Mouse (Mus musculus) cortical plate, adult 2 months (tissue): ENCODE data around the gene Syne2. TPM values are rescaled to one million over a fixed set of nuclear protein-coding genes. Genes with fewer than 3 reads are reported as not detected.

Source experiments
- H3K27ac ChIP-seq: fragments of 200-500 bp; 2 replicates; pipeline ENCODE4 v1.5.1; 2012; ENCODE audit warnings: low read length, control low read depth, inconsistent platforms; ENCODE audit not compliant: insufficient read depth
- H3K4me1 ChIP-seq: fragments of 200-500 bp; 2 replicates; pipeline ENCODE4 v1.6.1; 2011; ENCODE audit warnings: low read length; ENCODE audit not compliant: control insufficient read depth, insufficient read depth
- H3K4me3 ChIP-seq: fragments of 200-500 bp; 2 replicates; pipeline ENCODE4 v1.5.1; 2011; ENCODE audit warnings: mild to moderate bottlenecking, low read length, control low read depth; ENCODE audit not compliant: insufficient read depth
- CTCF ChIP-seq: fragments of 200-500 bp; IDR thresholded peaks from 2 replicates; pipeline ENCODE4 v1.5.1; 2011; ENCODE audit warnings: mild to moderate bottlenecking, control low read depth, low read length; ENCODE audit not compliant: insufficient read depth; ENCODE audit errors: extremely low read depth
- POLR2A ChIP-seq: fragments of 200-500 bp; IDR thresholded peaks from 2 replicates; pipeline ENCODE4 v1.6.1; 2011; ENCODE audit warnings: mild to moderate bottlenecking, low read length, control low read depth; ENCODE audit not compliant: insufficient read depth; ENCODE audit errors: extremely low read depth
- polyA plus RNA-seq: library from polyadenylated mRNA; depleted of rRNA; stranded (reverse); fragments of >200 nt; gene quantifications from 2 replicates; pipeline ENCODE4 v1.2.3, GENCODE M21; 2012

Syne2 gene
- polyA plus RNA-seq, 1 experiment, result 20.6 TPM

DNA sequence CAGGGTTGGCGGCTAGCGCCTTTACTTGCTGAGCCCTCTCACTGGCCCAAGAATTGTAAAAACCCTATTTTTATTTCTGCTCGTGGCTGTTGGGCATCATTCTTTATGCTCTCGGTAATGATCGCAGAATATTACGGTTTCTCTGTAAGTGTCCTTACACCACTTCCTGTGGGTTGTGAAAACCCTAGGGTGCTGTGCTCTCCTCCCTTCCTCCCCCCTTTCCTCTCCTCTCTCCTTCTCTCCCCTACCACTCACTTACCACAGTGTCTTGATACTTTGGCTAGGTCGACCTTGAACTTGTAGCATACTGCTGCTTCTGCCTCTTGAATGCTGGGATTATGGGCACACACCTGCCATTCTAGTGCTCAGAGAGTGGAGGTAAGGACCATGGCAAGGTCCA is 7.5 kb downstream of the Syne2 start:
- no peak overlapping the region for H3K4me3 ChIP-seq
- no peak for TF ChIP-seq CTCF
- TF ChIP-seq POLR2A, result no peak
- no peak overlapping the region for H3K27ac ChIP-seq
- no peaks in the 10 kb centered on the region for H3K4me1 ChIP-seq

DNA sequence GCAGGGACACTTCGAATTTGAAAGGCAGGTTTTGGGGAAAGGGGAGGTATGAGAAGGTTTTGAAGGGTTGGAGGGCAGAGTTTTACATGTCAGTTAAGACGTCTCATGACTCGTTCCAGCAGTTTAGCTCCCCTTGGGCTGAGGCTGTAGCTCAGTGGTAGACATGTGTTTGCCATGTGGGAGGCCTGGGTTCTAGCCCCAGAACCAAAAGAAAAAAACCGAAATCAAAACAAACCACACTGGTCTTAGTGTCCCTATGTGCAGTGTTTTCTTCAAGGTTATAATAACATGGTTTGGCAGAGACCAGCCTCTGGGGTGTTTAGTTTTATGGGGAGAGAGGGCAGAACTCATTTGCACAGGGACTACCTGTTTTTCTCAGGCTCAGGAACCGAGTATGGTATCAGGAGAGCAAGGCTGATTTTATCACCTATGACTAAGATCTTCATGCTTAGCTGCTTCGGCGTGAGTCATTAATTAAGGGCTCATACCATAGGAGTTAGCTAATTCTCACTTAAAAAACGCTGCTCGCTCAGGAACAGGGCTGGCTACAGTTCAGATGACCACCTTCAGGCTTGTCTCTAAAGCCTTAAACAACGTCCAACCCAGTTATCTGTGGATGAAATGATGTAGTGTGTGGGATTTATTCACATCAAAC is 8.9 kb downstream of the Syne2 start:
- H3K4me3 ChIP-seq, result no peak overlapping the region
- TF ChIP-seq CTCF, result no peak
- TF ChIP-seq POLR2A, result no peak
- no peak overlapping the region for H3K27ac ChIP-seq
- H3K4me1 ChIP-seq, result no peaks in the 10 kb centered on the region

DNA sequence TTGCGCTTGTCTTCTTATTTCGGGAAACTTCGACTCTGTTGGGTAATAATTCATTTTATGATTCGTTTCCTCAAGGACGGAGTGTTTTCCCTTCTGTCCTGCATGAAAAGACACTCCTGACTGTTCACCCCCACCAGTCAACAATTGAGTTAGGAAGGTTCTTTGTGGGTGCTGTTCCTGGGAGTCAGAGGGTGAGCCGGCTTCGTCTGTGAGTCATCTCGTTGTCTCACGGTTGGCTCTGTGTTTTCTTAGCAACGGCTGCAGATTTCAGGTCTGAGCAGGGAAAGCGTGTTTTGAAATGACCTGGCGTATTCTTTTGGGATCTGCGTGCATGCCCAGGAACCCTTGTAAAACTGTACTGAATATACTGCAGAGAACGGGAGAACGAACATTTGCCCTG is 9.8 kb downstream of the Syne2 start:
- no peak overlapping the region for H3K27ac ChIP-seq
- no peak overlapping the region for H3K4me3 ChIP-seq
- H3K4me1 ChIP-seq, result no peaks in the 10 kb centered on the region
- no peak for TF ChIP-seq POLR2A
- TF ChIP-seq CTCF, result no peak

DNA sequence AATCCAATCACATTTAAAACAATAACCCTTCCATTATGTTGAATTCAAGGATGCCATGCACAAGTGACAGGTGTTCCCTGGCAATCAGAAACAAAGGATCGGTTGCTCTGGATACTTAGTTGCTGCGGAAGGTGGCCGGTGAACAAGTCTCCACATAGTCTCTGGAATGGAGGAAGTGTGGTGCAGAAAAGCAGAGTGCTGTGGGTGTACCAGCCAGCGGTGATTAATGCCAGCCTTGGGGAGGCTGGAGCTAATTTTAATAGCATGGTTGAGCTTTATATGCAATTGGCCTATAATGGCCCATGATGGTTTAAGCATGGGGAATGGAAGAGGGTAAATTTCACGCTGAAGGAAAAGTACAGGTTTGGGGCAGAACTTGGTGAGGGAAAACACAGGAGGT is 11.7 kb downstream of the Syne2 start:
- H3K27ac ChIP-seq, result no peak overlapping the region
- no peaks in the 10 kb centered on the region; the same call in 1 of the 2 replicates for H3K4me1 ChIP-seq
- TF ChIP-seq POLR2A, result no peak
- no peak for TF ChIP-seq CTCF
- no peak overlapping the region for H3K4me3 ChIP-seq

DNA sequence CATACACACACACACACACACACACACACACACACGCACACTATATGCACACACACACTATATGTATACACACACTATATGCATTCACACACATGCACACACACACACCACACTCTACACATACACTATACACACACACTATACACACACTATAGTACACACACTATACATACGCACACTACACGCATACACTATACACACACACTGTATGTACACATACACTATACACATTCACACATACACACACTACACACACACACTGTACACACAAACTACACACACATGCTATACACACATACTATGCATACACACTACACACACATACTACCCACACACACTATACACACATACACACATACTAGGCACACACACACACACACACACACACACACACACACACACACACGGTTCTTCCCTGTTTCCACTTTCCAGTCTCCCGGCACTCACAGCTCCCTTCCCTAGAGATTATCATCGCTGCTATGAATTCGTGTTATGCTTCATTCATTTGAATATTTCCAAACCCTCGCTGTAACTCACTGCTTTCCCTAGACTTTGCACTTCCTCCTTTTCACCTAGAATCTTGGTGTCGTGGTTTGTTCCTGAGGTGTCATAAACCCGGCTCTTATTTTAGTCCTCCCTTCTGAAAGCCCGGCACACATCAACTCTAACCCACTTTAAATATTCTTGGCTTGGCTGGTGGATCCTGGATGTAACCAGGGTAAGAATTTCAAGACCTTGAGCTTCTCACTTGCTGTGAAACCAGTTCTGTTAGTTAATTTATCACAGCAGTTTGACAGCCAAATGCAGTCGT is 15.4 kb downstream of the Syne2 start:
- no peak for TF ChIP-seq CTCF
- no peak for TF ChIP-seq POLR2A
- H3K27ac ChIP-seq, result no peak overlapping the region
- H3K4me1 ChIP-seq, result no peaks in the 10 kb centered on the region; the same call in 1 of the 2 replicates
- no peak overlapping the region for H3K4me3 ChIP-seq

DNA sequence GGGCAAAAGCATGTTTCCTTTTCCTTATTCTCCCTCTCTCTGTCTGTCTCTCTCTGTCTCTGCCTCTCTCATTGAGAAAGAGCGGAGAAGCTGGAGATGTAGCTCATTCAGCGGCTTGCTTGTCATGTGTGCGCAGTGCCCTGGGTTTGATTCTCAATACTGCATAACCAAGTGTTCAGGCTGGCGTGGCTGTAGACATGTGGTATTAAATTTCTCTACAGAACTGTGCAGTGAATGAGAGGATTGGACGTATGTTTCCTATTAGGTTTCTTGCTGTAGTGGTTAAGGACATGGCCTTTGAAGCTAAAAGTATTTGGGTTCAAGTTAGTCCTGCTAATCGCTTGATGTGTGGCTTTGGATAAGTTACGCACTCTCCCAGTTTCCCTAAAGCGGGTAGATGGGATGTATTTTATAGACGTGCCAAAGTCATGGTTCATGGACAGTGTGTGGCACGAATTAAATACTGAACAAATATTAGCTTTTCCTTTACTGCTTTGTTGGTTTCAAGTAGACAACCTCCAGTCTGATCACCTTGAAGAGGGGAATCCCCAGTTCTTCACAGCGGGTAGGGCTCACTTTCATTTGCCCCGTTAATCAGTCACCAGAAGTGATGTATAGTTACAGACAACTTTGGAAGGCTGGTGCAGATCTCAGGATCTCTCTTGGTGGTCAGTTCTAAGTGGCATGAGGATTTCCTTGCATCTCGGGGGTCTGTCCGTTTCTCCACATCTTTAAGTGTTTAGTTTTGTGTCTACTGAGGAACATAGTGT is 16.2 kb downstream of the Syne2 start:
- TF ChIP-seq CTCF, result no peak
- no peak for TF ChIP-seq POLR2A
- H3K27ac ChIP-seq, result no peak overlapping the region
- no peak overlapping the region for H3K4me3 ChIP-seq
- H3K4me1 ChIP-seq, result no peaks in the 10 kb centered on the region; the same call in 1 of the 2 replicates

DNA sequence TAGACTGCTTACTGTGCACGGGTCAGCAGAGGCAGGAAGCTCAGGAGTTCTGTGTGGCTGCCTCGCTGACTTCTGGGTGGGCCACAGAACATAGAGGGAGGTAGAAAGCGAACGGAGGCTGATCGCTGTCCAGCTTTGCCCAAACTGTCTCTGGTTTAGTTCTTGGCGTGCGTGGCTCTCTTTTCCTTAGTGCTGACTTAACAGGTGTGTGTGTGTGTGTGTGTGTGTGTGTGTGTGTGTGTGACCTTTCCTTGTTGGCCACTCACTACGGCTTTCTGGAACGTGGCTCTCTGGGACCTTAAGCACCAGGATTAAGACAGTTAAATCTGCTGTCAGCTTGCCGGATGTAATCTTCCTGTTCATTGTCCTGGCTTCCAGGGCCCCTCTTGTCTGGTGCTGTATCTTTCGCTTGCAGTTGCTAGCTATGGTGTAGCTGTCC is 18.6 kb downstream of the Syne2 start:
- TF ChIP-seq POLR2A (no peak), CTCF (no peak)
- Histone ChIP-seq H3K4me3 (no peak overlapping the region), H3K4me1 (no peaks in the 10 kb centered on the region; the same call in 1 of the 2 replicates), H3K27ac (no peak overlapping the region)

DNA sequence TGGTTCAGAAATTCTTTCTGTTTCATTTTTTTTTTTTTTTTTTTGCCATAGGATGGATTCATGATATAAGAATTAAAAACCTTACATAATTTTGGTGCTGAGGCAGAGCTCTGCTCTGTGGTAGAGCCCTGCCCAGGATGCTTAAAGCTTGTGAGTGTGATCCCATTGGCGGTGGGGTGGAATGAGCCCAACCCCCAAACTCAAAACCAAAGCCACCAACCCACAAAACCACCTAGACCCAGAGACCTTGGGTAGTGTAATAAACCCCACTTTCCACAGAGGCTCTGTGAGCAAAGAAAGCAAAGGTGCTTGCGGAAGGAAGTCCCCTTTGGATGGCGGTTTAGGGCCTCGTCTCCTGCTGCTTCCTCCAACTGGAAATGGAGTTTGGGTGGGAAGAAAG is 19.5 kb downstream of the Syne2 start:
- no peak overlapping the region for H3K27ac ChIP-seq
- H3K4me1 ChIP-seq, result no peaks in the 10 kb centered on the region; the same call in 1 of the 2 replicates
- no peak for TF ChIP-seq POLR2A
- no peak for TF ChIP-seq CTCF
- no peak overlapping the region for H3K4me3 ChIP-seq

DNA sequence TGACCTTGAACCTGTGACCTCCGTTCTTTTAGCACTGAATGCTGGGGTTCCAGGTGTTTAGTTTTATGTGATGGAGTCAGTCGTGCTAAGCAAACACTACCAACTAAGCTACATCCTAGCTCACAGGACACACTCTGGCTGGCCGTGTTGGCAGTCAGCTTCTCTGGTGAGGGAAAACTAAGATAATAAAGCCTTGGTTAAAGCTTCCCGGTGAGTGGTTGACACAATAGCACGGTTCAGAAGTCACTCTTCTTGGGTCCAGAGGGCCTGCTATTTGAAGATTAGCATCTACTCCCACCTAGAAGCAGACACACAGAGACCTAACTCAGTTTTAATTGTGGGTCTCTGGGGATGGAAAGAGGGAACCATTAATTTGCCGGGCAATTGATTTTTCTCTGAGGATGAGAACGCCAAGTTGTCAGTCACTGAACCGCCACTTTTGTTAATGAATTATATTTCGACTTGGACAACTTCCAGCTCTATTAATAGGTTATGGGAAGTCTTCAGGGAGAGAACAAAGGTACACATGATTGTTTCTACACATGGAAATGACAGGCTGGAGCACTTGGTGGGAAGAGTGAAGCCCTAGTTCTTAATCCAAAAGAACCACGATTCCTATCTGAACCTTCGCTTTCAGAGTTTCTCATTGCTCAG is 21.3 kb downstream of the Syne2 start:
- Histone ChIP-seq H3K4me1 (no peaks in the 10 kb centered on the region), H3K4me3 (no peak overlapping the region), H3K27ac (no peak overlapping the region)
- TF ChIP-seq CTCF (no peak), POLR2A (no peak)
